Mouse (Mus musculus): ENCODE measurements around the gene Agr2.

- no peak for TF ChIP-seq POLR2A (IDR thresholded peaks at IDR 0.05; ENCODE audit: borderline replicate concordance, extremely low read depth, insufficient read depth, insufficient read length, poor library complexity, severe bottlenecking)
- TF ChIP-seq CTCF (IDR thresholded peaks at IDR 0.05; ENCODE audit: borderline replicate concordance, extremely low read depth, insufficient read depth, insufficient read length) = no peak
Observed at GRCm38 (mm10) chr12:35993583-35993982, 876 bp downstream of the Agr2 start.
